Mouse (Mus musculus) embryonic facial prominence, embryonic 12.5 days (tissue): ENCODE data around the gene Doc2a. TPM values are rescaled to one million over a fixed set of nuclear protein-coding genes. Genes with fewer than 3 reads are reported as not detected.
A peak's percentile ranks its signal among the peaks of the same experiment; 100 is the strongest.

Source experiments
- ATAC-seq: fragments of 200-750 bp; cut with Nextera tagmentation; 2 replicates; pipeline ENCODE4 v1.8.0; 2017; ENCODE audit not compliant: insufficient number of reproducible peaks, insufficient read depth, low FRiP score, low TSS enrichment
- H3K27ac ChIP-seq: fragments of 300-500 bp; sonication (generic); 2 replicates; pipeline ENCODE4 v1.5.1; 2016; ENCODE audit warnings: mild to moderate bottlenecking
- H3K27me3 ChIP-seq: fragments of 300-500 bp; sonication (generic); 2 replicates; pipeline ENCODE4 v1.6.1; 2016; ENCODE audit warnings: mild to moderate bottlenecking, moderate library complexity
- H3K36me3 ChIP-seq: fragments of 300-500 bp; sonication (generic); 2 replicates; pipeline ENCODE4 v1.6.1; 2016; ENCODE audit warnings: mild to moderate bottlenecking
- H3K4me1 ChIP-seq: fragments of 300-500 bp; sonication (generic); 2 replicates; pipeline ENCODE4 v1.6.1; 2016
- H3K4me2 ChIP-seq: fragments of 300-500 bp; sonication (generic); replicated peaks from 2 replicates; pipeline ENCODE4 v1.6.1; 2016; ENCODE audit warnings: mild to moderate bottlenecking, moderate library complexity
- H3K4me3 ChIP-seq: fragments of 300-500 bp; sonication (generic); 2 replicates; pipeline ENCODE4 v1.5.1; 2016; ENCODE audit warnings: mild to moderate bottlenecking
- H3K9ac ChIP-seq: fragments of 300-500 bp; sonication (generic); 2 replicates; pipeline ENCODE4 v1.6.1; 2016; ENCODE audit warnings: mild to moderate bottlenecking, moderate library complexity
- H3K9me3 ChIP-seq: fragments of 300-500 bp; sonication (generic); 2 replicates; pipeline ENCODE4 v1.6.1; 2016; ENCODE audit warnings: mild to moderate bottlenecking, moderate library complexity
- WGBS: fragments of 180-500 bp; shearing (Covaris S2); methylation state at CpG from one replicate; pipeline ENCODE4 v1.1.7; 2016; 5-methylcytosine and 5-hydroxymethylcytosine counted together
- polyA plus RNA-seq: library from polyadenylated mRNA; unstranded; fragments of >200 nt; fragmentation: Nextera tagmentation; extraction: Ambion mirVana; gene quantifications from 2 replicates; pipeline ENCODE4 v1.2.1, GENCODE M21; 2016

The Doc2a gene
- polyA plus RNA-seq, 1 experiment from 2014 or later = 2.8 TPM

- Histone ChIP-seq H3K9ac (no peak overlapping the region), H3K4me2 (no peak overlapping the region), H3K9me3 (no peaks in the 10 kb centered on the region), H3K4me3 (no peak overlapping the region), H3K36me3 (no peaks in the 10 kb centered on the region), H3K27me3 (peaks cover 45% of the 10 kb centered on the region), H3K27ac (no peak overlapping the region), H3K4me1 (peaks cover 7% of the 10 kb centered on the region; the same call in 1 of the 2 replicates)
- WGBS = 18% methylated on average over 8 of the region's 8 CpGs
- no peak for ATAC-seq
These were observed 21.8 kb upstream of the Doc2a start for GRCm38 (mm10) chr7:126825403-126825802.

GRCm38 (mm10) chr7:126825952-126826351, 21.3 kb upstream of the Doc2a start:
- Histone ChIP-seq H3K9me3 (no peaks in the 10 kb centered on the region), H3K4me2 (no peak overlapping the region)
- no peak for ATAC-seq

GRCm38 (mm10) chr7:126831539-126831938, 15.7 kb upstream of the Doc2a start, which contains the start of gene 4930451I11Rik:
Gene 4930451I11Rik, minus strand, starts transcription at chr7:126831639.
- H3K36me3 ChIP-seq = no peaks in the 10 kb centered on the region
- H3K4me1 ChIP-seq = peaks cover 5% of the 10 kb centered on the region; the same call in 1 of the 2 replicates
- H3K9ac ChIP-seq = no peak within 1 kb of the TSS
- WGBS = 58% methylated on average over 5 of the region's 5 CpGs
- ATAC-seq = no peak
- H3K9me3 ChIP-seq = peaks cover 3% of the 10 kb centered on the region; the same call in 1 of the 2 replicates
- no peak within 1 kb of the TSS for H3K27ac ChIP-seq
- peak within 1 kb of the TSS; percentile 49 for H3K4me2 ChIP-seq
- peaks cover 26% of the 10 kb centered on the region for H3K27me3 ChIP-seq
- H3K4me3 ChIP-seq = peak within 1 kb of the TSS; percentile 23

More at GRCm38 (mm10) chr7:126825952-126826351, 21.3 kb upstream of the Doc2a start:
- WGBS = 74% methylated on average over 5 of the region's 5 CpGs
- Histone ChIP-seq H3K27me3 (peaks cover 49% of the 10 kb centered on the region), H3K9ac (no peak overlapping the region), H3K4me1 (peaks cover 7% of the 10 kb centered on the region; the same call in 1 of the 2 replicates), H3K36me3 (no peaks in the 10 kb centered on the region), H3K4me3 (no peak overlapping the region), H3K27ac (no peak overlapping the region)

GRCm38 (mm10) chr7:126832036-126832598, 15.1 kb upstream of the Doc2a start:
- H3K9me3 ChIP-seq = peaks cover 3% of the 10 kb centered on the region; the same call in 1 of the 2 replicates
- H3K36me3 ChIP-seq = no peaks in the 10 kb centered on the region
- H3K9ac ChIP-seq = no peak overlapping the region
- H3K27ac ChIP-seq = no peak overlapping the region
- 2% methylated on average over 21 of the region's 21 CpGs for WGBS
- H3K4me2 ChIP-seq = peak overlapping the region; percentile 49
- H3K4me1 ChIP-seq = peaks cover 5% of the 10 kb centered on the region; the same call in 1 of the 2 replicates
- H3K27me3 ChIP-seq = peaks cover 26% of the 10 kb centered on the region
- ATAC-seq = peak; percentile 68; the same call in 1 of the 2 replicates
- peak overlapping the region; percentile 23 for H3K4me3 ChIP-seq

GRCm38 (mm10) chr7:126833294-126833693, 13.9 kb upstream of the Doc2a start:
- WGBS = 90% methylated on average over 1 of the region's 1 CpGs
- Histone ChIP-seq H3K27me3 (peaks cover 26% of the 10 kb centered on the region), H3K4me1 (peaks cover 5% of the 10 kb centered on the region; the same call in 1 of the 2 replicates), H3K4me3 (no peak overlapping the region), H3K4me2 (no peak overlapping the region), H3K9ac (no peak overlapping the region), H3K27ac (no peak overlapping the region), H3K36me3 (no peaks in the 10 kb centered on the region), H3K9me3 (peaks cover 3% of the 10 kb centered on the region; the same call in 1 of the 2 replicates)
- ATAC-seq = no peak

- Histone ChIP-seq H3K9me3 (no peaks in the 10 kb centered on the region), H3K4me1 (peaks cover 11% of the 10 kb centered on the region), H3K27ac (no peak overlapping the region), H3K4me3 (no peak overlapping the region), H3K36me3 (no peaks in the 10 kb centered on the region), H3K9ac (no peak overlapping the region), H3K4me2 (no peak overlapping the region), H3K27me3 (peaks cover 16% of the 10 kb centered on the region)
- no peak for ATAC-seq
- 81% methylated on average over 9 of the region's 9 CpGs for WGBS
These were observed 3.9 kb upstream of the Doc2a start for GRCm38 (mm10) chr7:126843276-126843675.

- H3K27me3 ChIP-seq = peaks cover 38% of the 10 kb centered on the region
- no peak overlapping the region for H3K27ac ChIP-seq
- H3K9ac ChIP-seq = no peak overlapping the region
- no peaks in the 10 kb centered on the region for H3K9me3 ChIP-seq
- H3K4me1 ChIP-seq = peaks cover 17% of the 10 kb centered on the region
- no peak overlapping the region for H3K4me2 ChIP-seq
- no peak overlapping the region for H3K4me3 ChIP-seq
- ATAC-seq = no peak
- no peaks in the 10 kb centered on the region for H3K36me3 ChIP-seq
- WGBS = 73% methylated on average over 2 of the region's 2 CpGs
These were observed 1.7 kb upstream of the Doc2a start for GRCm38 (mm10) chr7:126845516-126845915.

- peak overlapping the region; percentile 58 for H3K4me3 ChIP-seq
- ATAC-seq = peak; percentile 48; the same call in 1 of the 2 replicates
- H3K9me3 ChIP-seq = no peaks in the 10 kb centered on the region
- H3K36me3 ChIP-seq = peaks cover 12% of the 10 kb centered on the region
- H3K27ac ChIP-seq = no peak overlapping the region
- H3K4me1 ChIP-seq = peaks cover 25% of the 10 kb centered on the region
- H3K27me3 ChIP-seq = peaks cover 38% of the 10 kb centered on the region
- peak overlapping the region; percentile 100 for H3K4me2 ChIP-seq
- WGBS = under 1% methylated on average over 54 of the region's 74 CpGs
- peak overlapping the region; percentile 72 for H3K9ac ChIP-seq
These were observed 494 bp downstream of the Doc2a start for GRCm38 (mm10) chr7:126847421-126848398.

- Histone ChIP-seq H3K4me1 (peaks cover 25% of the 10 kb centered on the region), H3K9me3 (no peaks in the 10 kb centered on the region), H3K4me2 (peak overlapping the region; percentile 100), H3K36me3 (peaks cover 23% of the 10 kb centered on the region), H3K27me3 (peaks cover 38% of the 10 kb centered on the region), H3K27ac (no peak overlapping the region), H3K4me3 (peak overlapping the region; percentile 58), H3K9ac (peak overlapping the region; percentile 72; the same call in 1 of the 2 replicates)
- WGBS = 24% methylated on average over 10 of the region's 10 CpGs
- no peak for ATAC-seq
These were observed 1.6 kb downstream of the Doc2a start for GRCm38 (mm10) chr7:126848794-126849193.

GRCm38 (mm10) chr7:126850161-126850560, 2.9 kb downstream of the Doc2a start:
- Histone ChIP-seq H3K4me1 (peaks cover 25% of the 10 kb centered on the region), H3K36me3 (peaks cover 36% of the 10 kb centered on the region), H3K4me2 (no peak overlapping the region), H3K4me3 (no peak overlapping the region), H3K9ac (no peak overlapping the region), H3K27me3 (peaks cover 38% of the 10 kb centered on the region), H3K27ac (no peak overlapping the region), H3K9me3 (no peaks in the 10 kb centered on the region)
- ATAC-seq = no peak
- 82% methylated on average over 6 of the region's 6 CpGs for WGBS

GRCm38 (mm10) chr7:126851192-126851591, 4.0 kb downstream of the Doc2a start:
- Histone ChIP-seq H3K27me3 (peaks cover 38% of the 10 kb centered on the region), H3K9ac (peak overlapping the region; percentile 11; the same call in 1 of the 2 replicates), H3K36me3 (peaks cover 46% of the 10 kb centered on the region), H3K27ac (no peak overlapping the region), H3K4me1 (peaks cover 25% of the 10 kb centered on the region), H3K4me2 (0 out of 2 replicates have a peak overlapping the region, but pooled peaks have one; percentile 8), H3K4me3 (no peak overlapping the region), H3K9me3 (no peaks in the 10 kb centered on the region)
- WGBS = 35% methylated on average over 12 of the region's 12 CpGs
- ATAC-seq = no peak
